Mouse (Mus musculus) gonadal fat pad, adult 2 months (tissue): ENCODE data around the gene Bub1. TPM values are rescaled to one million over a fixed set of nuclear protein-coding genes. Genes with fewer than 3 reads are reported as not detected.

Experiments used
- DNase-seq: peaks from one replicate; pipeline ENCODE4 v3.0.0-alpha.2; 2012; ENCODE audit warnings: low read depth
- polyA plus RNA-seq: library from polyadenylated mRNA; depleted of rRNA; stranded (reverse); fragments of >200 nt; gene quantifications from 2 replicates; pipeline ENCODE4 v1.2.3, GENCODE M21; 2012; rRNA removed

Gene Bub1
- 0.23 and 0.99 TPM in 2 replicates for polyA plus RNA-seq

- no peak for DNase-seq
Measured at GRCm38 (mm10) chr2:127831401-127832102, at the start of gene Bub1. Gene Bub1 (minus strand): TSS chr2:127831865.

GRCm38 (mm10) chr2:127881063-127881462 is 49.4 kb upstream of the Bub1 start:
- no peak for DNase-seq

- no peak for DNase-seq
Measured at GRCm38 (mm10) chr2:127864381-127864780, 32.7 kb upstream of the Bub1 start.

GRCm38 (mm10) chr2:127854332-127854991 is 22.8 kb upstream of the Bub1 start:
- DNase-seq: no peak

- DNase-seq: no peak
Measured at GRCm38 (mm10) chr2:127850371-127850770, 18.7 kb upstream of the Bub1 start.

GRCm38 (mm10) chr2:127846571-127846970 is 14.9 kb upstream of the Bub1 start:
- no peak for DNase-seq

GRCm38 (mm10) chr2:127846008-127846407 is 14.3 kb upstream of the Bub1 start:
- DNase-seq: no peak

- peak; percentile 91 for DNase-seq
Measured at GRCm38 (mm10) chr2:127845346-127845982, 13.8 kb upstream of the Bub1 start.

GRCm38 (mm10) chr2:127842421-127842820 is 10.8 kb upstream of the Bub1 start:
- no peak for DNase-seq

- peak; percentile 90 for DNase-seq
Measured at GRCm38 (mm10) chr2:127841402-127841801, 9.7 kb upstream of the Bub1 start.

- no peak for DNase-seq
Measured at GRCm38 (mm10) chr2:127839425-127839824, 7.8 kb upstream of the Bub1 start.

- DNase-seq: no peak
Measured at GRCm38 (mm10) chr2:127838576-127838975, 6.9 kb upstream of the Bub1 start, which contains the start of gene Acoxl. Gene Acoxl (plus strand): TSS chr2:127838876.

GRCm38 (mm10) chr2:127832833-127833190 is 1.1 kb upstream of the Bub1 start:
- no peak for DNase-seq

GRCm38 (mm10) chr2:127832103-127832832 is 603 bp upstream of the Bub1 start:
- DNase-seq: no peak

GRCm38 (mm10) chr2:127791919-127792603 is 39.6 kb downstream of the Bub1 start, which contains the start of gene Mtln:
Gene Mtln (minus strand): TSS chr2:127792488.
- DNase-seq: peak; percentile 70

- no peak for DNase-seq
Measured at GRCm38 (mm10) chr2:127789651-127790270, 41.9 kb downstream of the Bub1 start.

GRCm38 (mm10) chr2:127789138-127789537 is 42.5 kb downstream of the Bub1 start:
- DNase-seq: peak; percentile 2

GRCm38 (mm10) chr2:127788440-127789116 is 43.1 kb downstream of the Bub1 start, which contains the start of gene Nphp1:
Gene Nphp1 (minus strand): TSS chr2:127788897.
- peak; percentile 2 for DNase-seq

- DNase-seq: no peak
Measured at GRCm38 (mm10) chr2:127787226-127787625, 44.4 kb downstream of the Bub1 start.

- no peak for DNase-seq
Measured at GRCm38 (mm10) chr2:127778451-127778850, 53.2 kb downstream of the Bub1 start.
